Mouse (Mus musculus): Measurements from ENCODE around the gene Ms4a6b. TPM values are rescaled to one million over a fixed set of nuclear protein-coding genes. Genes with fewer than 3 reads are reported as not detected.
"Not testable (repeated sequence)": the region's sequence is repeated elsewhere in the genome, so short reads cannot be mapped to it uniquely, and the experiment has no call there.

Ms4a6b gene
- total RNA-seq, 1 experiment from 2014 or later: 112 TPM

- peak; percentile 37; the same call in 1 of the 2 replicates for ATAC-seq (ENCODE audit: extremely low read depth, insufficient number of reproducible peaks, low FRiP score, poor library complexity, severe bottlenecking)
Observed at GRCm38 (mm10) chr19:11518356-11518755, 2.0 kb downstream of the Ms4a6b start.

GRCm38 (mm10) chr19:11520146-11520545 lies 3.8 kb downstream of the Ms4a6b start:
- no peak for ATAC-seq (ENCODE audit: extremely low read depth, insufficient number of reproducible peaks, low FRiP score, poor library complexity, severe bottlenecking)

GRCm38 (mm10) chr19:11533421-11533820 lies 17.1 kb downstream of the Ms4a6b start:
- no peak for ATAC-seq (ENCODE audit: extremely low read depth, insufficient number of reproducible peaks, low FRiP score, poor library complexity, severe bottlenecking)

GRCm38 (mm10) chr19:11533888-11534445 lies 17.7 kb downstream of the Ms4a6b start:
- ATAC-seq (ENCODE audit: extremely low read depth, insufficient number of reproducible peaks, low FRiP score, poor library complexity, severe bottlenecking): no peak

GRCm38 (mm10) chr19:11536593-11536992 lies 20.3 kb downstream of the Ms4a6b start, which contains the start of gene Ms4a4d:
Ms4a4d (plus strand) TSS chr19:11536801.
- ATAC-seq (ENCODE audit: extremely low read depth, insufficient number of reproducible peaks, low FRiP score, poor library complexity, severe bottlenecking): no peak

- ATAC-seq (ENCODE audit: extremely low read depth, insufficient number of reproducible peaks, low FRiP score, poor library complexity, severe bottlenecking): no peak
Observed at GRCm38 (mm10) chr19:11537336-11537735, 21.0 kb downstream of the Ms4a6b start.

- ATAC-seq (ENCODE audit: extremely low read depth, insufficient number of reproducible peaks, low FRiP score, poor library complexity, severe bottlenecking): peak; percentile 80; the same call in 1 of the 2 replicates
Observed at GRCm38 (mm10) chr19:11540166-11540821, 24.0 kb downstream of the Ms4a6b start.

GRCm38 (mm10) chr19:11544383-11544782 lies 28.1 kb downstream of the Ms4a6b start:
- ATAC-seq (ENCODE audit: extremely low read depth, insufficient number of reproducible peaks, low FRiP score, poor library complexity, severe bottlenecking): not testable (repeated sequence)

- ATAC-seq (ENCODE audit: extremely low read depth, insufficient number of reproducible peaks, low FRiP score, poor library complexity, severe bottlenecking): no peak
Observed at GRCm38 (mm10) chr19:11547911-11548310, 31.6 kb downstream of the Ms4a6b start.

- no peak for ATAC-seq (ENCODE audit: extremely low read depth, insufficient number of reproducible peaks, low FRiP score, poor library complexity, severe bottlenecking)
Observed at GRCm38 (mm10) chr19:11554726-11555125, 38.4 kb downstream of the Ms4a6b start.

GRCm38 (mm10) chr19:11559560-11559959 lies 43.2 kb downstream of the Ms4a6b start:
- not testable (repeated sequence) for ATAC-seq (ENCODE audit: extremely low read depth, insufficient number of reproducible peaks, low FRiP score, poor library complexity, severe bottlenecking)

- no peak for ATAC-seq (ENCODE audit: extremely low read depth, insufficient number of reproducible peaks, low FRiP score, poor library complexity, severe bottlenecking)
Observed at GRCm38 (mm10) chr19:11574965-11575364, 58.7 kb downstream of the Ms4a6b start.

Other genes starting within 250 kb of the Ms4a6b start
- gene Ms4a5, start 232.6 kb upstream of the Ms4a6b start, total RNA-seq (2017): not detected in 2 replicates
- gene Ms4a14, start 202.1 kb upstream of the Ms4a6b start, total RNA-seq (2017): not detected in 2 replicates
- gene Ms4a7, start 180.4 kb upstream of the Ms4a6b start, total RNA-seq (2017): 0.49 TPM in 1 of 2 replicates, not detected in the other
- 1.4 and 3.7 TPM in 2 replicates for gene Ms4a4a, start 141.0 kb upstream of the Ms4a6b start, total RNA-seq (2017)
- gene Ms4a4c, start 111.7 kb upstream of the Ms4a6b start, total RNA-seq (2017): 129 and 133 TPM in 2 replicates
- 44.8 and 59.4 TPM in 2 replicates for gene Ms4a4b, start 73.0 kb upstream of the Ms4a6b start, total RNA-seq (2017)
- gene Ms4a6c, start 47.1 kb upstream of the Ms4a6b start, total RNA-seq (2017): 34.3 and 38.1 TPM in 2 replicates
- 335 and 348 TPM in 2 replicates for gene Gm8369, start 30.6 kb upstream of the Ms4a6b start, total RNA-seq (2017)
- 0.58 TPM in 1 of 2 replicates, not detected in the other for gene Ms4a4d, start 20.3 kb downstream of the Ms4a6b start, total RNA-seq (2017)
- 3.6 and 7.6 TPM in 2 replicates for gene Ms4a6d, start 88.3 kb downstream of the Ms4a6b start, total RNA-seq (2017)
- gene Ms4a2, start 107.2 kb downstream of the Ms4a6b start, total RNA-seq (2017): 1.4 and 5.6 TPM in 2 replicates
- not detected in 2 replicates for gene Ms4a3, start 124.3 kb downstream of the Ms4a6b start, total RNA-seq (2017)
- gene Oosp2, start 144.0 kb downstream of the Ms4a6b start, total RNA-seq (2017): not detected in 2 replicates
- gene Oosp1, start 174.6 kb downstream of the Ms4a6b start, total RNA-seq (2017): not detected in 2 replicates
- gene Oosp3, start 180.5 kb downstream of the Ms4a6b start, total RNA-seq (2017): not detected in 2 replicates
- gene Gif, start 231.0 kb downstream of the Ms4a6b start, total RNA-seq (2017): not detected in 2 replicates